Mouse (Mus musculus): Measurements from ENCODE around the gene Gm49336.

Gm49336 gene

DNA sequence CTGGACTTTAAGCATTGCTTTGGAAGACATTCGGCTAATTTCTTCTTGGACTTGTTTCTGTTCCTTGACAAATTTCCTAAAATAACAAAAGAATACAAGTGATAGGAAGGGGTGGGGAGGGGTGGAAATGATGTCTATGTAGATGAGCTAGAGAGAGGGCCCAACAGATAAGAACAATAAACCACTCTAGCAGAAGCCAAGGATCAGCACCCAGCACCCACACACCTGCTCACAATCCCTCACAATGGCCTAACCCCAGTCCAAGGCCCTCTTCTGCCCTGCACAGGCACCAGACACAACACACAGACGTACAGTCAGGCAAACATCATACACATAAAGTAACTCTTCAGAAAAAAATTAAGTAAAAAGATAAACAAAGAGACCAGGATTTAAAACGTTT lies 12.8 kb downstream of the Gm49336 start:
- no peak for DNase-seq (ENCODE audit: low read depth, low spot score)

DNA sequence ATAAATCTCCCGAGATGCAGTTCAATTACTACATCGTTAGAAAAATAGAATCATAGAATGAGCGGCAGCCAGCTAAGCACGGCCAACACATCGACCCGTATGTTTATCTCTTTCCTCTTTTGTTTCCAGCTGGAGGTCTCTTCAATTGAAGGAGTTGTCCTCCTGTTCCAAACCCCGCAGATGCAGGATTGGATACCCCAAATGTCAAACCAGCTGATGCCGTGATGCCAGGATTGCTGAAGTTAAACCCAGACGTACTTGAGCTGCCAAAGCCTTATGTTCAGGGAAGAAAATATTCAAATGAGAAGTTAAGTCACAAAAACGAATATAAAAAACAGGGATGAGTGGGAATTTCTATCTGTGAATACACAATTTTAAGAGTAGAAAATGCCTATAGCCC lies 31.4 kb downstream of the Gm49336 start:
- DNase-seq (ENCODE audit: low read depth, low spot score), result peak; percentile 16

DNA sequence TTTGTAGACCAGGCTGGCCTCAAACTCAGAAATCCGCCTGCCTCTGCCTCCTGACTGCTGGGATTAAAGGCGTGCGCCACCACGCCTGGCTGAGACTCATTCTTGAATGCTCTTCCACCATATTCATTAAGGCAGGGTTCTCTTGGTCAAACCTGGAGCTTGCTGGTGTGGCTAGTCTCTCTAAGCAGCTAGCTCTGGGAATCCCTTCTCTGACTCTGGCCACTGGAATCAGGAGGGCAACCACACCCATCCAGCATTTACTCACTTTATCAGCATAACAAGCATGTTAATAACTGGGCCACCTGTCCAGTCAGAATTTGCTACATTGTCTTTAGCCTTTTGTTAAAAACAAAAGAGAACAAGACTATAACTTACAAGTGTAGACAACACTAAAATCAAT lies 33.7 kb downstream of the Gm49336 start:
- DNase-seq (ENCODE audit: low read depth, low spot score), result no peak

DNA sequence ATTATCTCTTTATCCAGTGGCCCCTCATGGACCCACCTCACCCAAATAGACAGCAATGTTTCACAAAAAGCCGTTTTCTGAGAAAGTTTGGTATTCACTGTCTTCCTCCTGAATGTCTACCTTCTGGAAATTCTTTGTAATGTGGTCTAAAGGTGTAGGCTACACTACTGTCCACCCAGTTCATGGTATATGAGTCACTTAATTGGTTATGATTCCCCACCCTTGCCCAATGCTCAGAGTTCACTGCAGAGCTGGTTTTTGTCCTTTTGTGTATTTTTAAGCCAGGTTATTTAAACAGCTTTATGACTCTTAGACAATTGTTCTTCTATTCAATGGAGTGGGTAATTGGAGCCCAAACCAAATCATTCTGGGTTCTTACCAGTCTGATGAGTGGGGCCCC lies 35.2 kb downstream of the Gm49336 start:
- DNase-seq (ENCODE audit: low read depth, low spot score), result no peak

DNA sequence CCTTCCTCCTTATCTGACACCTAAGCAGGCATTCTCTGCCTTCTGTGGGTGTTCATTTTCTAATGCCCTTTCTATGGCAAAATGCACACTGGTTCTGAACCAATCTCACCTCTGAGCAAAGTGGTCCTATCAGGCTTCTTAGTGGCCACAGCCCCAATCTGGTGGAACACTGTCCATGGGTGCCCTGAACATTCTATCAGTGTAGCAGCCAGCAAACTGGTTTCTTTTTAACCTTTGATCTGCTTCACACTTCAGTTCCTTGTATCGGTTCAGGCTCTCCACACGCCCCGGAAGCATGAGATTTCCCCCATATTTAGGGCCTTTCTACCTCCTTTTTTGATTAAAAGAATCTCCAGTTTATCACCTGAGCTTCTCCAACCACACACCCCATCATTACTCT lies 36.3 kb downstream of the Gm49336 start:
- no peak for DNase-seq (ENCODE audit: low read depth, low spot score)

DNA sequence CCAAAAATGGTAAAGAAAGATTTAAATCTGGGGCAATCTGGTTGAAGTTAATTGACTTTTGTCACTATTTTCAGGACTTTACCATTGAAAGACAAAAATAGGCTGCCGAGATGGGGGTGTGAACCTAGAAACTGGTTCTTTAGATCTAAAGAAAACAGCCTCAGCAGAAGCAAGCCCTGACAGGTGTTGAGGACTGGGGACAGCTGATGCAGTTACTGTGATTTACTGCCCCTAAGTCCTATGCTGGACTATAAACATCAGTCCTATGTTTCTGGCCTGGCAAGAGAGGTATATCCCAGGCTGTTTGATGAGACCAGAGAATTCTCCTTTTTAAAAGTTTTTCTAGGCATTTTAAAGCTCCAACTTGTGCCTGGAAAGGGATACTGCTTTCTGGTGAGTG lies 37.3 kb downstream of the Gm49336 start:
- no peak for DNase-seq (ENCODE audit: low read depth, low spot score)

DNA sequence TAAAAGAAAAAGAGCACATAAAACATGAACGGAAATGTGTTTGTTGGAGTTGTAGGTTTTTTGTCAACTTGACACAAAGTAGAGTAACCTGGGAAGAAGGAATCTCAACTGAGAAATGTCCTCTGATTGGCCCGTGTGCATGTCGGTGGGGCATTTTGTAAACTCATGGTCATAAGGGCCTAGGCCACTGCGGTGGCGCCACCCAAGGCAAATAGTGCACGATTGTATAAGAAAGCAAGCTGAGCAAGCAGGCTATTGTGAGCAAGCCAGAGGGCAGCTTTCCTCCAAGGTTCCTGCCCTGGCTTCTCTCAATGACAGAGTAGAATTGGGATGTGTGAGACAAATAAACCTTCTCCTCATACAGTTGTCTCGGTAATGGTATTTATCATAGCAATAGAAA lies 42.1 kb downstream of the Gm49336 start:
- DNase-seq (ENCODE audit: low read depth, low spot score), result no peak

DNA sequence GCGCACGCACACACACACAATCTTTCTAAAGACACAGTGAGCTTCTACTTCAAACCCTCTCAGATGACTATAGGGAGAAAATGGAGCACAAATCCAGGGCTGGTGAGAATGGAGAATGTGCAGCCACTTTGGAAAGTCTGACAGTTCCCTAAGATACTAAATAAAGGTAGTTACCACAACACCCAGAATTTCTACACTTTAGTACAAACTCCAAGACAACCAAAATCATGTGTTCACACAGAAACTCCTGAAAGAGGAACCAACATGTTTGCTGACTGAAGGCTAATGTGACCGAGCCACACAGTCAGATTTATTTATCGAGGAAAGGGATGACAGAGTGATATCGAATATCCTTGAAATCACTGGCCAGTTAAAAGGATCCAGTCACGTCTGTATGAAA lies 46.3 kb downstream of the Gm49336 start:
- no peak for DNase-seq (ENCODE audit: low read depth, low spot score)

DNA sequence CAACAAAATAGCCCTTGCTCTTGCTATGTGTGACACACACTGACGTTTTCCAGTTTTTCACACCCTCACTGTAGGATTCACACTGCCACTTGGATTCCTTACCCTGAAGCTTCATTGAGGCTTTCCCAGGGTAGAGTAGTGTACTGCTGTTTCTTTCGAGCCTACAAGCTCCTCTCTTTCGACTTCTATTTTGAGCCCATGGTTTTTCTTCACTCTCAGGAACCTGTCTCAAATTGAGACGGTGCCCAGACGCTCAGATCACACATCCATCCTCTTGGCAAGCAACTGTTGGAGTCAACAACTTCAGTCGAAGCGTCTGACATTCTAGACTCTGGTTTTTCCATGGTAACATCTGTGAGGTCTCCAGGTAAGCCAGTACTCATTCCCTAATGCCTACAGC lies 54.4 kb downstream of the Gm49336 start, which contains the start of gene Atp8a2:
Gene Atp8a2 (minus strand): TSS at position 296 of the 400 bp plus-strand sequence.
- DNase-seq (ENCODE audit: low read depth, low spot score), result no peak

DNA sequence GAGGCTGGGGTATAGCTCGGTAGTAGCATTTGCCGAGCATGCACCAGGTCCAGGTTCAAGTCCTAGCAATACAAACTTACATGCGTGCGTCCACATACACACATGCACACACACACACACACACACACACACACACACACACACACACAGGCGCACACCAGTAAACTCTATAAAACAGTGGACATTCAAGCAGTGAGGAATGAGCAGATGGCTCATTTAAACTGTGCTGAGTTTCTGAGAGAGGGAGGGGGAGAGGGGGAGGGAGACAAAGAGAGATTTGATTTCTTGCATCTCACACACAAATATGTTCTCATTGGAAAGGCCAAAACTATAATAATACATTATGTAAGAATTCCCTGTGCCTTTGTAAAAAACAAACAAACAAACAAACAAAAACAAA lies 55.3 kb downstream of the Gm49336 start:
- no peak for DNase-seq (ENCODE audit: low read depth, low spot score)

DNA sequence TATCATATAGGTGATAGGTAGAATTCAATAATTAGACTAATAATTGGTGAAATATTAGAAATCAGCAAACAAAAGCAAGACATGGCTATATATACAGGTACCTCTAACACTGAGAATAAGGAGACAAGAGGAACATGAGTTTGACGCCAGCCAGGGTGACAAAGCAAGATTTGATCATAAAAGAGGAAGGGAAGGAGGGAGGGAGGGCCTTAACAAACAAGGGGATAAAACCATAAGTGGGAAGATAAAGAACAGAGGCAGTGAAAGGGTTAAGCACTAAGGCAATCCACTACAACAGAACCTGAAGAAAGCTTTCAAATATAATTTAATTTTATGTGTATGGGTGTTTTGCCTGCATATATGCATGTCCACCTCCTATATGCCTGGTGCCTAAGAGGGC lies 56.7 kb downstream of the Gm49336 start:
- no peak for DNase-seq (ENCODE audit: low read depth, low spot score)

DNA sequence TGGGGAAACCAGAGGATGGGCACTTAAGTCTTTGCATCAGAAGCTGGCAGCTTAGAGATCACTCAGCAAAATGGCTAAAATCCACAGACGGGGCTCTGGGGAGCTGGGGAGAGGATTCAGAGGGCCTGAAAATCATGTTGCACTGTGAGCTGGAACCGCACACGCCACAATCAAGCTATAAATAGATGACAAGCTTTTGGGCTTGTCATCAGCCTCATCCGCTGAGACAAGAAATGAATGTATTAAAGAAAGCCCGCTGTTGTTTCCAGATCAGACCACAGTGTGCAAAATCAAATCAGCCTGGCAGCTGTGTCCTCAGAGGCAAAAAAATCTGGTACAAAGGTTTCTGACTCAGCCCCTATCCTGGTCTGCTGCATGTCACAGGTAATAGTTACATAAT lies 61.5 kb downstream of the Gm49336 start:
- DNase-seq (ENCODE audit: low read depth, low spot score), result peak; percentile 27

DNA sequence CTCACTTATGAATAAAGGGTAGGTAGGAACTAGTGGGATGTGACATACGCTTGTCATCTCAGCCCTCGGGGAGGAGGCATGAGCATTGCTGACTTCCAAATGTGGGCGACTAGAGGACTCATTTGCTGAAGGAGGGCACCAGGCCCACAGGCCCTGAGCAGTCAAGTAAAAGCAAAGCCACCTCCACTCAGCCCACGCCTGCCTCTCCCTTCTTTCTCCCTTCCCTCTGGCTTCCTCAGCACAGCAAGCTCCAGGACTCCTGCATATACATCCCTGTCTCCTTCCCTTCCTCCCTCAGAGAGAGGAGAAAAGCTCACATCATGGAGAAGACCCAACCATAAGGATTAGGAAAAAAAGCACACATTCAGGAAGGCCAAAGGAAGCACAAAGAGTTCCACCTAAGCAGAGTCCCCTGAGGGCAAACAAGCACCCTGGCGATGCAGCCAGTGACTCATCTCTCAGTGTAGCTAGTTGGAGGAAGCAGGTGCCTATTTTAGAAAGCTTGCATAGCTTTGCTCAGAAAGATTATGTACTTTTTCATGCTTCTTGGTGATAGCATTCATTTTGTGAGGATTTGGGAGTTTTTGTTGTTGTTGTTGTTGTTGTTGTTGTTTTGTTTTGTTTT lies 63.0 kb downstream of the Gm49336 start:
- DNase-seq (ENCODE audit: low read depth, low spot score), result peak; percentile 67

DNA sequence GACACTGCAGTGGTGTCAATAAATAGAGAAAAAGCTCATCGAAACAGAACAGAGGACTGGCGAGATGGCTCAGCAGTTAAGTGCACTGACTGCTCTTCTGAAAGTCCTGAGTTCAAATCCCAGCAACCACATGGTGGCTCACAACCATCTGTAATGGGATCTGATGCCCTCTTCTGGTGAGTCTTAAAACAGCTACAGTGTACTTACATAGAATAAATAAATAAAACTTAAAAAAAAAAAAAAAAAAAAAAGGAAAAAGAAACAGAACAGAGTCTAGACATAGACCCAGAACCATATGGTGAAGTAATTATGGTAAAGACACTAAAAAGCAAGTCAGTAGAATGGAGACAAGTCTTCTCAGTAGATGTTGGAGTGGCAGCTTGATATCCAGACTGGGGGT lies 70.0 kb downstream of the Gm49336 start:
- no peak for DNase-seq (ENCODE audit: low read depth, low spot score)

DNA sequence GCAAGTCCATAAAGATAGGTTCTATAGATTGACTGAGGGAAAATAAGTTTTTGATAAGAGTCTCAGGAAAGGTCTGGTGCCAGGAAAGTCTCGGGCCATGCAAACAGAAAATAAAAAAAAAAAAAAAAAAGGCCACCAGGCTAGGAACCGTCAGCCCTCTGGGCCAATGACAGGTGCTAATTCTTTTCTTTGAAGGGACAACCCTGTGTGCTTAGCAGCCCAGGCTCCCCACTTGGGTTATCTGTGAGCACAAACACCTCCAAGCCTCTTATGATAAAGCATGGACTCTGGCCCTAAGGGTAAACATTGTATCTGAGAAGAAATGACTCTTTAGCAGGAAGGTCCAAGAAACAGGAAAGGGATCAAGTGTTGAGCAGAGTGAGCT lies 72.7 kb downstream of the Gm49336 start:
- no peak for DNase-seq (ENCODE audit: low read depth, low spot score)

DNA sequence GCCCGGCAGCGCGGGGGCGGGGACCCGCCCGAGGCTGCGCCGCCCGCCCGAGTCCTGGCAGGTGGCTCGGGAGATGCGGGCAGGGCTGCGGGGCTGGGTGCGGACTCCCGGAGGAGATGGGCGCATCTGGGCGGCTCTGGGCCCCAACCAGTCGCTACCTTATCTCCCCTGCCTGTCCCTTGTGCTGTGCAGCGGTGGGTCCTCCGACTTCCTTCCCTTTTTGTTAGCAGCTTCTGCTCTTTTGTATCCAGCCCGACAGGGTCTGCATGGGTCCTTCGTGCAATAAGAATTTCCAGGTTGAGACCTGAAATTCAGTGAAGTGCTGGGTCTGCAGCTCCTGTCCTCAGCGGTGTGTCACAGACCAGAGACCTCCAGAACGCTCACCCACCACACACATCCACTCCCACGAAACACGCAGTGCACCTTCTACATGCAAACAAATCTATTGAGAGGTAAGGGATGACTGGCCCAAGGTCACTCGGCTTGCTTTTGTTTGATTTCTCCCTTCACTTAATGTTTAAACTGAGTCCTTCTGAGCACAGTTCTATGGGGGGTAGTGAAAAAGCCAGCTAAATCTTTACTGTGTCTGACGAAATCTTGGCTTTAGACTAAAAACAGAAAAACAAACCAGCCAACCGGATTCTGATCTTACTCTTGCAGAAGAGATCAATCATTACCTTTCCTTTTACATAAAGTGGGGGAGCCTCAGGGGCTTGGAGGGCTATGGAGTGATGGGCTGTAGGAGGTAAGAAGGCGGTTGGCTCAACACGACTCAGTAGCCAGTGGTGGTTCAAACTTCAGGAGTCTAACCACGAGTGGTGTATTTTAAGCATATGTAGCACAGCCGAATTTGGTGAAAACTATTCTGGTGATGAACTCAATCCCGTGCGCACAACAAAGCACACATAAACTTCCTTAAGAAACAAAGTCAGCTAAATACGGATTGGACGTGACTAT lies 73.4 kb downstream of the Gm49336 start:
- peak; percentile 47 for DNase-seq (ENCODE audit: low read depth, low spot score)

DNA sequence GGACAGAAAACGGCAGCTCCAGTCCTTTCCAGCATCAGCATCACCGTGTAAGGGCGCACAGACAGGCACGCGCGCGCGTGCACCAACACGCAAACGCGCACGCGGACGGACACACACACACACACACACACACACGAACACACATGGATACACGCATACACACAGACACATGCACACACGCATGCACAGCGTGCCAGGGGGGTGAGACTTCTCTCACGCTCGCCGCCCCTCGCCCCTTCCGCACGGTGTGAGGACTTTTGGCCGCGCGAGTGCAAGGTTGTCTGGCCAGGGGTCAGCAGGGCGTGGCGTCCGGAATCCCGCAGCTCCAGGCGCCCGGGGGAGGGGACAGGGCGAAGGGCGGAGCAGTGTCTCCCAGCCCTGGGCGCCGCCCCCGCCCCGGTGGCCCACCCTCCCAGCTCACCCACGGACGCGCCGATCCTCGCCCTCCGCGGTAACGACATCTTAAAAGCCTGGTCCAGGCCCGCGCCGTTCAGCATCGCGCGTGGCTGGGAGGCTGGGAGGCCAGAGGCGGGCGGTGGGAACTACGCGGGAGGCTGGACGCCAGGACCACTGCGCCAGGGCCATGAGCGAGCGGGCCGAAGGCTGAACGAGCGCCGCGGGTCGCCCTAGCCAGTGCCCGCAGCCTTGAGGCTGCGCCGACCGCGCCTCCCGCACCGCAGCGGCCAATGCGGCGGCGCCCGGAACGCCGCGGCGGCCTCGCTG lies 74.3 kb downstream of the Gm49336 start:
- peak; percentile 68 for DNase-seq (ENCODE audit: low read depth, low spot score)

DNA sequence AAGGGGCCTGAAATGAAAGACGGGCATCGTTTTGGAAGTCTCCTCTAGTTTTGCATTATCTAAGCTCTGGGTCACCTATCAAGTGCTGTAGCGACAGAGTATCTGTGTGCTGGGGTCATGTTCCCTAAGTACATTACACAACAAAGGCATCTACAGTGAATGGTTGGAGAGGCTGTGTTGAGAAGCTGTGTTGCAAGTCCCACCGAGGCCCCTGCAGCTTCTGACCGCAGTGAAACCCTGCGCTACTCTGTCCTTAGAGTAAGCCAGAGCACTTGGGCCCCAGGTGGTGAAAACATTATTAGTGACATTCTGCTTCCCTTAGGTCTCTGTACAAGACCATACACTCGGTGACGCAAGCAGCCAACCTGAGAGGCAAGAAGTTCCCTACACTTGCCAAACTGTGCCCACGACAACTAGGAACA lies 74.8 kb downstream of the Gm49336 start:
- DNase-seq (ENCODE audit: low read depth, low spot score), result no peak

DNA sequence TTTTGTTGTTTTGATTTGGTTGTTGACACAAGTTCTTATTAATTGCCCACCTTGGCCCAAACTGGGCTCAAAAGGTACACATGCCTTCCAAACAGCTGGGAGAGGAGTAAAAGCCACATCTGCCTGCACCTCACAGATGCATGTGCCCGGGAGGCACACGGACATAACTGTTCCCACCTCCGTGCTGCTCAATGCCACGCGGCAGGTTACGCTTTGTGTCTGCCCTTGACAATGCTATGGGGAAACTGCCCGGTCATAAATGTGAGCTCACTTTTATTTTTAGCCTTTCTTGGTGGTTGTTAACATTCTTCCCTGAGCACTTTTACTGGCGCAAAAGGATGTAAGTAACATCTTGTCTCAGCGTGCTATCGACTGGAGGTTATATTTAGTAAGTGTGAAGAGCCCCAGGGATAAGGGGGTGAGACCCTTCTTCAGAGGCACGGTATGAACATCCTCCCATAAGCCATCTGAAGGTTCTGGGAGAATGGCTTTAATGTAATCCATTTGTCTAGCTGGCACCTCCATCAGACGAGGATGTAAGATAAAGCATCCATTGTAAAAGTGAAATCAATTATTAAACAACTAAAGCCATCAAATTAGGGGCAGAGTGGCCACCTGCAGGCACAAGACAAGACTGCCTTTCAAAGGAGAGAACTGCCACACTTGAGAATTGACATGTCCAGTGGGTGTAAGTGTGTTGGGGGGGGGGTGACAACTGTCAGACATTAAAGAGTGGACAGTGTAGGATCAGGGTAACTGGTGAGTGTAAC lies 78.8 kb downstream of the Gm49336 start:
- no peak for DNase-seq (ENCODE audit: low read depth, low spot score)

DNA sequence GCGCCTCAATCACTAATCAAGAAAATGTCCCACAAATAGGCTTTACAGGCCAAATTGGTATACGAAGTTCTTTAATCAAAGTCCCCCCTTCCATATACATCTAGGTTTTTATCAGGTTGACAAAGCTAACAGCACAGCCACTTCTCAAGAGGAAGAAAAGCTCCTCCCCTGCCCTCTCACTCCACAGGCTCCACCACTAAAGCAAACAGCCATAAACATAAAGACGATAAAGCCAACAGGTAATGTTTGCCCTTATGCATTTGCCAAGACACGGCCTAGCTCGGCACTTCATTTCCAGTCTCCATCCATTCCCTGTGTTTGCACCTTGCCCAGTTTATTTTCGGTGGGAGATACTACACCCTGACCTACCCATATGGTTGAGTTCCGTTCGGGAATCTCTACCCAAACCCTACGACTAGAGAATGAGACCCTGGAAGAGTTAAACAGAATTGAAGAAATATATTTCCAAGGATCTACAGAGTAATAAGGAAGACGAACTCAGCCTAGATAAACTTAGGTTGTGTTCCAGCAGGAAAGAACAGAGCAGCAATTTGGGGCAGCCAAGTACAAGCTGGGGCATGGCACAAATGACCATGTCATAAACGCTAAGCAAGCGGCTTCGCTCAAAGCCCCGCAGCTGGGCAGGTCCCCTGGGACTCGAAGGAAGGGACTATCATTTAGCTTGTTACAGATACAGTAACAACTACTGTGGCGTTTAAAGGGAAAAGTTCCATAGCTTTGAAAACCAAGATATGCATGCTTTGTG lies 80.3 kb downstream of the Gm49336 start:
- no peak for DNase-seq (ENCODE audit: low read depth, low spot score)

DNA sequence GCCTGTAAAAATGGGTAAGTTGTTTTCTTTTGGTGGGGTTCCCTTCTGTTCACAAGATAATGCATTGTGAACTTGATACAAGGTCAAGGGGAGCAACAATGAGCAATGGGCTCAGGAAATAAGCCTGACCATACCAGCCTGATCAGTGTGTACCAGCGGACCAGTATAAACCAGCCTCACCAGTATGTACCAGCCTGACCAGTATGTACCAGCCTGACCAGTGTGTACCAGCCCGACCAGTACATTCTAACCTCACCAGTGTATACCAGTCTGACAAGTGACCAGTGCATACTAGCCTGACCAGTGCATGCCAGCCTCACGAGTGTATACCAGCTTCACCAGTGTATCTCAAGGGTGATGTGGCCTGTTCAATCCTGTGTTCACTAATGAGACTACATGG lies 87.9 kb downstream of the Gm49336 start:
- DNase-seq (ENCODE audit: low read depth, low spot score), result no peak

All from telencephalon, adult 2 months (tissue).